Mouse (Mus musculus) midbrain, embryonic 12.5 days (tissue): ENCODE results near the gene Zbtb39. TPM values are rescaled to one million over a fixed set of nuclear protein-coding genes. Genes with fewer than 3 reads are reported as not detected.

Source experiments
- ATAC-seq: fragments of 200-750 bp; cut with Nextera tagmentation; 2 replicates; pipeline ENCODE4 v1.8.0; 2017; ENCODE audit warnings: low read depth, moderate TSS enrichment, moderate library complexity; ENCODE audit not compliant: low FRiP score
- H3K27ac ChIP-seq: fragments of 300-500 bp; sonication (generic); replicated peaks from 2 replicates; pipeline ENCODE4 v1.5.1; 2016; ENCODE audit warnings: mild to moderate bottlenecking
- H3K27me3 ChIP-seq: fragments of 300-500 bp; sonication (generic); 2 replicates; pipeline ENCODE4 v1.6.1; 2016; ENCODE audit warnings: mild to moderate bottlenecking
- H3K36me3 ChIP-seq: fragments of 300-500 bp; sonication (generic); 2 replicates; pipeline ENCODE4 v1.6.1; 2016
- H3K4me1 ChIP-seq: fragments of 300-500 bp; sonication (generic); 2 replicates; pipeline ENCODE4 v1.6.1; 2016
- H3K4me2 ChIP-seq: fragments of 300-500 bp; sonication (generic); replicated peaks from 2 replicates; pipeline ENCODE4 v1.6.1; 2016; ENCODE audit warnings: mild to moderate bottlenecking, moderate library complexity
- H3K4me3 ChIP-seq: fragments of 300-500 bp; sonication (generic); 2 replicates; pipeline ENCODE4 v1.5.1; 2016; ENCODE audit warnings: mild to moderate bottlenecking
- H3K9ac ChIP-seq: fragments of 300-500 bp; sonication (generic); replicated peaks from 2 replicates; pipeline ENCODE4 v1.6.1; 2016; ENCODE audit warnings: mild to moderate bottlenecking, moderate library complexity
- H3K9me3 ChIP-seq: fragments of 300-500 bp; sonication (generic); 2 replicates; pipeline ENCODE4 v1.6.1; 2016; ENCODE audit warnings: mild to moderate bottlenecking
- WGBS: fragments of 180-500 bp; shearing (Covaris S2); methylation state at CpG from one replicate; pipeline ENCODE4 v1.1.7; 2016; 5-methylcytosine and 5-hydroxymethylcytosine counted together
- polyA plus RNA-seq: library from polyadenylated mRNA; unstranded; fragments of >200 nt; fragmentation: Nextera tagmentation; extraction: Ambion mirVana; gene quantifications from 2 replicates; pipeline ENCODE4 v1.2.1, GENCODE M21; 2016

Gene Zbtb39
- polyA plus RNA-seq, 1 experiment from 2014 or later = 6.2 TPM

GRCm38 (mm10) chr10:127738151-127738882, 1.0 kb upstream of the Zbtb39 start:
- 56% methylated on average over 13 of the region's 13 CpGs for whole genome bisulfite sequencing
- H3K4me1 ChIP-seq = peaks cover 14% of the 10 kb centered on the region
- peaks cover 4% of the 10 kb centered on the region; the same call in 1 of the 2 replicates for H3K27me3 ChIP-seq
- ATAC-seq = no peak
- H3K36me3 ChIP-seq = peaks cover 20% of the 10 kb centered on the region
- H3K4me3 ChIP-seq = no peak overlapping the region
- no peaks in the 10 kb centered on the region for H3K9me3 ChIP-seq
- no peak overlapping the region for H3K4me2 ChIP-seq
- H3K27ac ChIP-seq = no peak overlapping the region
- H3K9ac ChIP-seq = no peak overlapping the region

- peak overlapping the region; percentile 98 for H3K9ac ChIP-seq
- peak overlapping the region; percentile 99 for H3K4me3 ChIP-seq
- peaks cover 14% of the 10 kb centered on the region for H3K4me1 ChIP-seq
- H3K27me3 ChIP-seq = no peaks in the 10 kb centered on the region; the same call in 1 of the 2 replicates
- peak overlapping the region; percentile 76 for H3K4me2 ChIP-seq
- under 1% methylated on average over 50 of the region's 55 CpGs for WGBS
- ATAC-seq = peak; percentile 75
- no peaks in the 10 kb centered on the region for H3K9me3 ChIP-seq
- H3K36me3 ChIP-seq = peaks cover 34% of the 10 kb centered on the region
- H3K27ac ChIP-seq = peak overlapping the region; percentile 78
Measured at GRCm38 (mm10) chr10:127739661-127740161, 373 bp downstream of the Zbtb39 start.

- Histone ChIP-seq H3K9ac (no peak overlapping the region), H3K4me1 (peaks cover 18% of the 10 kb centered on the region), H3K27ac (no peak overlapping the region), H3K4me2 (no peak overlapping the region), H3K9me3 (no peaks in the 10 kb centered on the region), H3K27me3 (no peaks in the 10 kb centered on the region), H3K4me3 (no peak overlapping the region), H3K36me3 (peaks cover 71% of the 10 kb centered on the region)
- no peak for ATAC-seq
- WGBS = 75% methylated on average over 5 of the region's 5 CpGs
Measured at GRCm38 (mm10) chr10:127744661-127745060, 5.3 kb downstream of the Zbtb39 start.

- ATAC-seq = no peak
- H3K9me3 ChIP-seq = no peaks in the 10 kb centered on the region
- H3K4me2 ChIP-seq = no peak overlapping the region
- no peak overlapping the region for H3K9ac ChIP-seq
- peaks cover 10% of the 10 kb centered on the region for H3K4me1 ChIP-seq
- 83% methylated on average over 5 of the region's 5 CpGs for WGBS
- H3K27ac ChIP-seq = no peak overlapping the region
- H3K27me3 ChIP-seq = no peaks in the 10 kb centered on the region
- no peak overlapping the region for H3K4me3 ChIP-seq
- H3K36me3 ChIP-seq = peaks cover 71% of the 10 kb centered on the region
Measured at GRCm38 (mm10) chr10:127745886-127746285, 6.5 kb downstream of the Zbtb39 start.

GRCm38 (mm10) chr10:127747254-127747653, 7.9 kb downstream of the Zbtb39 start:
- no peak overlapping the region for H3K4me3 ChIP-seq
- no peak overlapping the region for H3K27ac ChIP-seq
- H3K36me3 ChIP-seq = peaks cover 61% of the 10 kb centered on the region
- WGBS = 95% methylated on average over 8 of the region's 8 CpGs
- H3K9me3 ChIP-seq = no peaks in the 10 kb centered on the region
- H3K4me1 ChIP-seq = peaks cover 8% of the 10 kb centered on the region; the same call in 1 of the 2 replicates
- H3K27me3 ChIP-seq = no peaks in the 10 kb centered on the region
- ATAC-seq = no peak
- H3K9ac ChIP-seq = no peak overlapping the region
- H3K4me2 ChIP-seq = no peak overlapping the region

- WGBS = 11% methylated on average over 7 of the region's 8 CpGs
Measured at GRCm38 (mm10) chr10:127748847-127749612, 9.7 kb downstream of the Zbtb39 start.

GRCm38 (mm10) chr10:127750136-127750777, 10.9 kb downstream of the Zbtb39 start:
- Histone ChIP-seq H3K9ac (no peak overlapping the region), H3K27me3 (no peaks in the 10 kb centered on the region), H3K9me3 (no peaks in the 10 kb centered on the region), H3K36me3 (peaks cover 31% of the 10 kb centered on the region), H3K4me1 (peaks cover 8% of the 10 kb centered on the region; the same call in 1 of the 2 replicates), H3K27ac (no peak overlapping the region), H3K4me2 (peak overlapping the region; percentile 38), H3K4me3 (peak overlapping the region; percentile 27)
- no peak for ATAC-seq
- WGBS = 54% methylated on average over 24 of the region's 24 CpGs

More at GRCm38 (mm10) chr10:127748847-127749612, 9.7 kb downstream of the Zbtb39 start:
- peaks cover 43% of the 10 kb centered on the region for H3K36me3 ChIP-seq
- no peak overlapping the region for H3K27ac ChIP-seq
- no peaks in the 10 kb centered on the region for H3K9me3 ChIP-seq
- H3K4me3 ChIP-seq = no peak overlapping the region
- H3K9ac ChIP-seq = no peak overlapping the region
- no peaks in the 10 kb centered on the region for H3K27me3 ChIP-seq
- no peak for ATAC-seq
- peaks cover 8% of the 10 kb centered on the region; the same call in 1 of the 2 replicates for H3K4me1 ChIP-seq
- no peak overlapping the region; the same call in 1 of the 2 replicates for H3K4me2 ChIP-seq

GRCm38 (mm10) chr10:127751548-127751947, 12.2 kb downstream of the Zbtb39 start, which contains the start of gene Gpr182:
Gpr182 (minus strand) TSS chr10:127751732.
- no peak within 1 kb of the TSS for H3K9ac ChIP-seq

GRCm38 (mm10) chr10:127754566-127755166, 15.3 kb downstream of the Zbtb39 start:
- no peak for ATAC-seq
- no peaks in the 10 kb centered on the region for H3K36me3 ChIP-seq
- H3K9me3 ChIP-seq = no peaks in the 10 kb centered on the region
- H3K4me3 ChIP-seq = no peak overlapping the region
- H3K27me3 ChIP-seq = no peaks in the 10 kb centered on the region
- H3K27ac ChIP-seq = no peak overlapping the region
- H3K4me1 ChIP-seq = 0 out of 2 replicates have a peak, but pooled peaks cover under 1% of the 10 kb centered on the region
- H3K4me2 ChIP-seq = no peak overlapping the region
- H3K9ac ChIP-seq = no peak overlapping the region
- WGBS = 81% methylated on average over 6 of the region's 6 CpGs

More at GRCm38 (mm10) chr10:127751548-127751947, 12.2 kb downstream of the Zbtb39 start, which contains the start of gene Gpr182:
- Histone ChIP-seq H3K36me3 (peaks cover 18% of the 10 kb centered on the region), H3K9me3 (no peaks in the 10 kb centered on the region), H3K4me3 (no peak within 1 kb of the TSS; the same call in 1 of the 2 replicates), H3K27ac (no peak within 1 kb of the TSS), H3K4me1 (peaks cover 8% of the 10 kb centered on the region; the same call in 1 of the 2 replicates), H3K27me3 (no peaks in the 10 kb centered on the region), H3K4me2 (peak within 1 kb of the TSS; percentile 38; the same call in 1 of the 2 replicates)
- ATAC-seq = no peak
- WGBS = 63% methylated on average over 8 of the region's 8 CpGs

- no peaks in the 10 kb centered on the region for H3K36me3 ChIP-seq
Measured at GRCm38 (mm10) chr10:127755246-127755645, 15.9 kb downstream of the Zbtb39 start.

More at GRCm38 (mm10) chr10:127755246-127755645, 15.9 kb downstream of the Zbtb39 start:
- Histone ChIP-seq H3K9me3 (no peaks in the 10 kb centered on the region), H3K27me3 (no peaks in the 10 kb centered on the region), H3K9ac (no peak overlapping the region), H3K4me1 (no peaks in the 10 kb centered on the region), H3K4me3 (no peak overlapping the region), H3K27ac (no peak overlapping the region), H3K4me2 (no peak overlapping the region)
- WGBS = 86% methylated on average over 3 of the region's 3 CpGs
- no peak for ATAC-seq
